In genomic region chr10:34281962-34282388, GRCm38 (mm10) we compare ENCODE assay signal across 8 mouse cellular contexts. TPM values are rescaled to one million over a fixed set of nuclear protein-coding genes. Genes with fewer than 3 reads are reported as not detected.
A peak's percentile ranks its signal among the peaks of the same experiment; 100 is the strongest.
DNase-seq lines count a peak whose midpoint lies in the region; ATAC-seq and TF ChIP-seq lines count a peak whose summit lies in the region.

Tspyl1 (plus strand) TSS chr10:34282190.

- peak within 1 kb of the TSS; percentile 87 for H3K9ac ChIP-seq in ES-Bruce4 (ENCODE audit: low read depth, poor library complexity, severe bottlenecking)
- H3K9ac ChIP-seq in forebrain, embryonic 13.5 days: peak within 1 kb of the TSS; percentile 92
- H3K9ac ChIP-seq in liver, postnatal 0 days (replicated peaks): peak within 1 kb of the TSS; percentile 98
- peak within 1 kb of the TSS; percentile 96 for H3K9ac ChIP-seq in neural tube, embryonic 14.5 days (replicated peaks; ENCODE audit: low read depth, low read length)

- peak within 1 kb of the TSS; percentile 93 for H3K4me2 ChIP-seq in forebrain, embryonic 13.5 days
- H3K4me2 ChIP-seq in liver, postnatal 0 days (ENCODE audit: low read depth, low read length): peak within 1 kb of the TSS; percentile 92
- peak within 1 kb of the TSS; percentile 96 for H3K4me2 ChIP-seq in neural tube, embryonic 14.5 days (ENCODE audit: low read depth, low read length)

- no peaks in the 10 kb centered on the region for H3K9me3 ChIP-seq in ES-Bruce4 (replicated peaks; ENCODE audit: control insufficient read depth, insufficient read depth, low read length, poor library complexity, severe bottlenecking)
- no peaks in the 10 kb centered on the region for H3K9me3 ChIP-seq in forebrain, embryonic 13.5 days (replicated peaks)
- no peaks in the 10 kb centered on the region for H3K9me3 ChIP-seq in liver, postnatal 0 days (ENCODE audit: low read length)
- no peaks in the 10 kb centered on the region for H3K9me3 ChIP-seq in neural tube, embryonic 14.5 days (ENCODE audit: control insufficient read depth, low read length)

- peak; percentile 80 for TF ChIP-seq POLR2A in ES-Bruce4 (IDR thresholded peaks at IDR 0.05; ENCODE audit: insufficient read depth, low read length)

- ATAC-seq in cerebellum, adult (ENCODE audit: insufficient number of reproducible peaks, low FRiP score, low TSS enrichment): peak; percentile 98
- ATAC-seq in forebrain, embryonic 13.5 days: peak; percentile 98
- peak; percentile 98 for ATAC-seq in liver, postnatal 0 days
- peak; percentile 99 for ATAC-seq in neural tube, embryonic 14.5 days (ENCODE audit: low read depth)

- TF ChIP-seq CTCF in ES-Bruce4 (IDR thresholded peaks at IDR 0.05; ENCODE audit: low read depth, low read length): no peak
- no peak for TF ChIP-seq CTCF in liver, postnatal 0 days (IDR thresholded peaks at IDR 0.05; ENCODE audit: low read depth)

- peak; percentile 98 to 99 for DNase-seq in heart, postnatal 10 days
- peak; percentile 96 for DNase-seq in large intestine, adult 2 months (ENCODE audit: low read depth, low spot score)
- DNase-seq in liver, postnatal 0 days: peak; percentile 98
- DNase-seq in testis, postnatal 10 days (ENCODE audit: low spot score): peak; percentile 98

- H3K4me3 ChIP-seq in ES-Bruce4 (ENCODE audit: low read depth, low read length): peak within 1 kb of the TSS; percentile 88
- H3K4me3 ChIP-seq in forebrain, embryonic 13.5 days: peak within 1 kb of the TSS; percentile 88
- peak within 1 kb of the TSS; percentile 99 for H3K4me3 ChIP-seq in liver, postnatal 0 days (ENCODE audit: low read depth, low read length)
- H3K4me3 ChIP-seq in neural tube, embryonic 14.5 days (ENCODE audit: low read depth, low read length): peak within 1 kb of the TSS; percentile 84

- 0 out of 2 replicates have a peak, but pooled peaks have one; percentile 29 for TF ChIP-seq EP300 in ES-Bruce4 (IDR thresholded peaks at IDR 0.05; ENCODE audit: insufficient read depth, low read depth, low read length)
- peak; percentile 84 for TF ChIP-seq EP300 in liver, postnatal 0 days (IDR thresholded peaks at IDR 0.05; ENCODE audit: low read depth)

- no peaks in the 10 kb centered on the region for H3K4me1 ChIP-seq in ES-Bruce4 (ENCODE audit: control insufficient read depth, insufficient read depth, low read length)
- H3K4me1 ChIP-seq in forebrain, embryonic 13.5 days: peaks cover 23% of the 10 kb centered on the region
- H3K4me1 ChIP-seq in liver, postnatal 0 days (ENCODE audit: insufficient read depth): peaks cover 14% of the 10 kb centered on the region
- H3K4me1 ChIP-seq in neural tube, embryonic 14.5 days (ENCODE audit: control insufficient read depth, insufficient read depth, low read length): peaks cover 22% of the 10 kb centered on the region

- no peaks in the 10 kb centered on the region for H3K27me3 ChIP-seq in ES-Bruce4 (ENCODE audit: control insufficient read depth, insufficient read depth, low read length, poor library complexity, severe bottlenecking)
- no peaks in the 10 kb centered on the region for H3K27me3 ChIP-seq in forebrain, embryonic 13.5 days
- H3K27me3 ChIP-seq in liver, postnatal 0 days (ENCODE audit: insufficient read depth, low read length): no peaks in the 10 kb centered on the region
- H3K27me3 ChIP-seq in neural tube, embryonic 14.5 days (ENCODE audit: control insufficient read depth, insufficient read depth, low read length): no peaks in the 10 kb centered on the region

- intact Hi-C loops in heart, postnatal 10 days (cut with DNase I): loop anchor here (2.0 to 5.0 kb wide), 7 partner anchors 15 to 265 kb away; partner anchors contain the start of genes Calhm5, Dse, Rwdd1 and Tspyl4

- WGBS in forebrain, embryonic 13.5 days: under 1% methylated on average over 38 of the region's 38 CpGs
- 1% methylated on average over 38 of the region's 38 CpGs for WGBS in large intestine, adult 2 months
- WGBS in liver, postnatal 0 days (ENCODE audit: insufficient replicate concordance): under 1% methylated on average over 38 of the region's 38 CpGs
- WGBS in neural tube, embryonic 14.5 days: under 1% methylated on average over 37 of the region's 38 CpGs

- H3K36me3 ChIP-seq in ES-Bruce4 (ENCODE audit: control insufficient read depth, insufficient read depth, low read length, poor library complexity, severe bottlenecking): peaks cover 3% of the 10 kb centered on the region; the same call in 1 of the 2 replicates
- H3K36me3 ChIP-seq in forebrain, embryonic 13.5 days (ENCODE audit: poor library complexity, severe bottlenecking): peaks cover 1% of the 10 kb centered on the region
- no peaks in the 10 kb centered on the region; the same call in 1 of the 2 replicates for H3K36me3 ChIP-seq in liver, postnatal 0 days (replicated peaks; ENCODE audit: insufficient read depth, low read length)
- H3K36me3 ChIP-seq in neural tube, embryonic 14.5 days (ENCODE audit: control insufficient read depth, insufficient read depth, low read length): no peaks in the 10 kb centered on the region

- no peak within 1 kb of the TSS for H3K27ac ChIP-seq in ES-Bruce4 (ENCODE audit: insufficient read depth, low read length)
- H3K27ac ChIP-seq in forebrain, embryonic 13.5 days: peak within 1 kb of the TSS; percentile 84
- peak within 1 kb of the TSS; percentile 91 for H3K27ac ChIP-seq in liver, postnatal 0 days (ENCODE audit: low read depth)
- peak within 1 kb of the TSS; percentile 87 for H3K27ac ChIP-seq in neural tube, embryonic 14.5 days (ENCODE audit: low read depth, low read length)

RNA-seq across cellular contexts. Expression of gene Tspyl1, which starts in this region (rescaled TPM):
- 35.3 and 36.8 TPM in 2 replicates for polyA plus RNA-seq in ES-Bruce4 (2011; ENCODE audit: insufficient read depth, insufficient read length, low read depth, missing spikeins)
- 108 and 111 TPM in 2 replicates for polyA plus RNA-seq in forebrain, embryonic 13.5 days (2015; fragmentation: Nextera tagmentation; extraction: Ambion mirVana)
- 10 to 100 TPM; 52.3 to 57.4 TPM for total RNA-seq in heart, postnatal 10 days (2021)
- polyA plus RNA-seq in large intestine, adult 2 months (2012; rRNA removed): 15.6 and 19.0 TPM in 2 replicates
- polyA plus RNA-seq in liver, postnatal 0 days (2015; fragmentation: Nextera tagmentation; extraction: Ambion mirVana): 20.7 and 21.0 TPM in 2 replicates
- polyA plus RNA-seq in neural tube, embryonic 14.5 days (2014; fragmentation: Nextera tagmentation; extraction: Ambion mirVana): 128 and 136 TPM in 2 replicates
